Mouse (Mus musculus): ENCODE measurements around the gene Ftsj1. TPM values are rescaled to one million over a fixed set of nuclear protein-coding genes. Genes with fewer than 3 reads are reported as not detected.

The Ftsj1 gene
- total and polyA plus RNA-seq, 3 experiments = 51.8 to 124 TPM; not detected in 1

GRCm38 (mm10) chrX:8222678-8223421, 29.4 kb downstream of the Ftsj1 start:
- Histone ChIP-seq H3K4me3 (ENCODE audit: control insufficient read depth in 1 of 2, insufficient read depth in 1 of 2, low read depth in 2 of 2, low read length in 2 of 2) (no peak overlapping the region), H3K9me3 (replicated peaks; ENCODE audit: insufficient read depth, low read length) (no peaks in the 10 kb centered on the region), H3K27ac (ENCODE audit: control insufficient read depth, low read depth, low read length) (no peak overlapping the region), H3K4me1 (ENCODE audit: control insufficient read depth in 1 of 2, insufficient read depth in 2 of 2, low read length in 2 of 2) (peaks cover 0 to 23% of the 10 kb centered on the region in 2 experiments; a peak in 3 of 4 replicates), H3K36me3 (ENCODE audit: control insufficient read depth in 1 of 2, insufficient read depth in 2 of 2, low read length in 2 of 2) (peaks cover 0 to 4% of the 10 kb centered on the region in 2 experiments; a peak in 2 of 4 replicates), H3K79me2 (ENCODE audit: control insufficient read depth, insufficient read depth, low read length, poor library complexity) (no peaks in the 10 kb centered on the region), H3K9ac (ENCODE audit: control insufficient read depth, low read depth, low read length, poor library complexity, severe bottlenecking) (no peak overlapping the region), H3K27me3 (ENCODE audit: control insufficient read depth in 1 of 2, insufficient read depth in 2 of 2, low read length in 2 of 2) (no peaks in the 10 kb centered on the region)
- DNase-seq (ENCODE audit: low read depth, low spot score) = no peak
- TF ChIP-seq ELF1 (IDR thresholded peaks at IDR 0.05; ENCODE audit: low read depth, low read length) (no peak), NRF1 (IDR thresholded peaks at IDR 0.05; ENCODE audit: insufficient read depth, low read depth, low read length, poor library complexity, severe bottlenecking) (no peak), MEF2A (IDR thresholded peaks at IDR 0.05; ENCODE audit: extremely low read depth, insufficient replicate concordance, low read depth, low read length, poor library complexity, severe bottlenecking) (no peak), MYC (IDR thresholded peaks at IDR 0.05; ENCODE audit: low read depth, low read length) (no peak), GABPA (IDR thresholded peaks at IDR 0.05; ENCODE audit: low read depth, low read length) (no peak), TAL1 (IDR thresholded peaks at IDR 0.05; ENCODE audit: low read length) (no peak), ZNF384 (IDR thresholded peaks at IDR 0.05; ENCODE audit: low read depth, low read length) (no peak)

DNA sequence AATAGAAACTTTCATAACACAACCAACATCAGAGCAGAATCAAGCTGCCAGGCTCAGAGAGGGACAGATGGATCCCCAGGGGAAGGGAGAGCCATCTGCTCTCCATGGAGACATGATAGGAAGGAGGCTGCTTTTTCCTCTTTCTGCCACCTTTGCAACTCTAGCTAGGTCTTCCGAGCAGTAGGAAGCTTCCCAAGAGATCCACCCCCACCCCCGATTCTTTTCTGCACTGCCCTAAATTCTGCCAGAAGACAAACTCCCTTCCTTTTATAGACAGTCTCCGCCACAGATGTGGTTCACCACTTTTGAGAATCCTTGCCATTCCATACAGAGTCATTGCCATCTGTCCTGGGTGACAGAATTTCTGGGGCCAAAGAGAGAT, 29.9 kb downstream of the Ftsj1 start:
- Histone ChIP-seq H3K9me3 (replicated peaks; ENCODE audit: insufficient read depth, low read length) (no peaks in the 10 kb centered on the region), H3K27me3 (ENCODE audit: control insufficient read depth in 1 of 2, insufficient read depth in 2 of 2, low read length in 2 of 2) (no peaks in the 10 kb centered on the region), H3K36me3 (ENCODE audit: control insufficient read depth in 1 of 2, insufficient read depth in 2 of 2, low read length in 2 of 2) (peaks cover 0 to 6% of the 10 kb centered on the region in 2 experiments; a peak in 2 of 4 replicates), H3K4me3 (ENCODE audit: control insufficient read depth in 1 of 2, insufficient read depth in 1 of 2, low read depth in 2 of 2, low read length in 2 of 2) (no peak overlapping the region), H3K79me2 (ENCODE audit: control insufficient read depth, insufficient read depth, low read length, poor library complexity) (no peaks in the 10 kb centered on the region), H3K27ac (ENCODE audit: control insufficient read depth, low read depth, low read length) (no peak overlapping the region), H3K9ac (ENCODE audit: control insufficient read depth, low read depth, low read length, poor library complexity, severe bottlenecking) (no peak overlapping the region), H3K4me1 (ENCODE audit: control insufficient read depth in 1 of 2, insufficient read depth in 2 of 2, low read length in 2 of 2) (peaks cover 0 to 26% of the 10 kb centered on the region in 2 experiments; a peak in 3 of 4 replicates)
- DNase-seq (ENCODE audit: low read depth, low spot score) = no peak
- TF ChIP-seq MXI1 (IDR thresholded peaks at IDR 0.05; ENCODE audit: low read depth, low read length) (no peak), ETS1 (IDR thresholded peaks at IDR 0.05; ENCODE audit: low read depth, low read length) (no peak), HCFC1 (IDR thresholded peaks at IDR 0.05; ENCODE audit: low read depth, low read length) (no peak), MAFK (IDR thresholded peaks at IDR 0.05; ENCODE audit: borderline replicate concordance, low read depth, low read length) (no peak), SIN3A (IDR thresholded peaks at IDR 0.05; ENCODE audit: low read length) (no peak), GATA1 (IDR thresholded peaks at IDR 0.05; ENCODE audit: low read depth, low read length) (no peak), MEF2A (IDR thresholded peaks at IDR 0.05; ENCODE audit: extremely low read depth, insufficient replicate concordance, low read depth, low read length, poor library complexity, severe bottlenecking) (no peak), POLR2AphosphoS2 (IDR thresholded peaks at IDR 0.05; ENCODE audit: low read length) (no peak), ZNF384 (IDR thresholded peaks at IDR 0.05; ENCODE audit: low read depth, low read length) (no peak), ELF1 (IDR thresholded peaks at IDR 0.05; ENCODE audit: low read depth, low read length) (no peak), ZC3H11A (IDR thresholded peaks at IDR 0.05; ENCODE audit: low read depth, low read length) (no peak), ZKSCAN1 (IDR thresholded peaks at IDR 0.05; ENCODE audit: low read depth, low read length) (no peak), E2F4 (IDR thresholded peaks at IDR 0.05; ENCODE audit: borderline replicate concordance, low read depth, low read length) (no peak)
